Comparison of ENCODE assay signal across 10 mouse cellular contexts in genomic region chr11:90252366-90252765, GRCm38 (mm10). TPM values are rescaled to one million over a fixed set of nuclear protein-coding genes. Genes with fewer than 3 reads are reported as not detected.
A peak's percentile ranks its signal among the peaks of the same experiment; 100 is the strongest.
DNase-seq lines count a peak whose midpoint lies in the region; ATAC-seq and TF ChIP-seq lines count a peak whose summit lies in the region.
"Had no signal": no experiment of that assay in that cellular context is flagged by ENCODE, and none has a peak within 500 bp of the region (broad histone marks: within the 10 kb centered on the region; RNA-seq: fewer than 3 reads in every experiment).

No protein-coding gene starts in this region.

- no peak for TF ChIP-seq CTCF in left cerebral cortex, adult 2 months (IDR thresholded peaks at IDR 0.05)
- TF ChIP-seq CTCF in C2C12 (IDR thresholded peaks at IDR 0.05; ENCODE audit: control insufficient read depth, insufficient read depth, insufficient read length), result no peak

- H3K79me2 ChIP-seq in C2C12 (ENCODE audit: control insufficient read depth, insufficient read depth), result peaks cover 81% of the 10 kb centered on the region

- H3K4me1 ChIP-seq in embryonic facial prominence, embryonic 13.5 days, result peaks cover 53% of the 10 kb centered on the region
- H3K4me1 ChIP-seq in embryonic facial prominence, embryonic 10.5 days, result peaks cover 47% of the 10 kb centered on the region
- H3K4me1 ChIP-seq in intestine, embryonic 16.5 days (ENCODE audit: control insufficient read depth, insufficient read depth, low read length), result peaks cover 31% of the 10 kb centered on the region

- no peak overlapping the region for H3K4me3 ChIP-seq in embryonic facial prominence, embryonic 13.5 days
- no peak overlapping the region for H3K4me3 ChIP-seq in embryonic facial prominence, embryonic 10.5 days
- peak overlapping the region; percentile 17; the same call in 1 of the 2 replicates for H3K4me3 ChIP-seq in left cerebral cortex, adult 2 months
- peak overlapping the region; percentile 92 for H3K4me3 ChIP-seq in C2C12 (ENCODE audit: insufficient read depth, poor library complexity, severe bottlenecking)
- H3K4me3 ChIP-seq in intestine, embryonic 16.5 days (ENCODE audit: low read length), result peak overlapping the region; percentile 10; the same call in 1 of the 2 replicates

- no peak overlapping the region for H3K27ac ChIP-seq in embryonic facial prominence, embryonic 13.5 days
- H3K27ac ChIP-seq in embryonic facial prominence, embryonic 10.5 days (replicated peaks), result no peak overlapping the region
- H3K27ac ChIP-seq in left cerebral cortex, adult 2 months, result peak overlapping the region; percentile 28; the same call in 1 of the 2 replicates
- peak overlapping the region; percentile 68 for H3K27ac ChIP-seq in intestine, embryonic 16.5 days (ENCODE audit: low read length)
- H3K27ac ChIP-seq: liver, embryonic 14.5 days had no signal

- intact Hi-C loops in left cerebral cortex, adult 2 months (cut with DNase I), result loop anchor here (5.0 kb wide), 3 partner anchors 70 to 135 kb away; no protein-coding TSS in a partner anchor
- intact Hi-C loops in left cerebral cortex, postnatal 36 days (cut with DNase I), result loop anchor here (5.0 kb wide), 1 partner anchor 135 kb away; no protein-coding TSS in a partner anchor

- ATAC-seq in embryonic facial prominence, embryonic 13.5 days (ENCODE audit: insufficient number of reproducible peaks, insufficient read depth, low FRiP score, low TSS enrichment, low read depth), result no peak
- no peak for ATAC-seq in intestine, embryonic 16.5 days

- H3K9me3 ChIP-seq in embryonic facial prominence, embryonic 13.5 days, result no peaks in the 10 kb centered on the region
- H3K9me3 ChIP-seq in embryonic facial prominence, embryonic 10.5 days, result no peaks in the 10 kb centered on the region
- H3K9me3 ChIP-seq in intestine, embryonic 16.5 days (ENCODE audit: control insufficient read depth, low read length), result no peaks in the 10 kb centered on the region

- WGBS in embryonic facial prominence, embryonic 13.5 days, result 65% methylated on average over 8 of the region's 8 CpGs
- 84% methylated on average over 8 of the region's 8 CpGs for WGBS in embryonic facial prominence, embryonic 10.5 days
- 51% methylated on average over 8 of the region's 8 CpGs for WGBS in intestine, embryonic 16.5 days

- DNase-seq in embryonic facial prominence, embryonic 10.5 days (ENCODE audit: low spot score), result no peak
- no peak for DNase-seq in left cerebral cortex, adult 2 months (ENCODE audit: extremely low spot score in 1 of 2, low spot score in 2 of 2)
- DNase-seq in left cerebral cortex, postnatal 36 days (ENCODE audit: low spot score in 2 of 2), result no peak
- DNase-seq in ovary, postnatal 10 days (ENCODE audit: low spot score), result no peak
- no peak for DNase-seq in Muller cell, postnatal 12 days (ENCODE audit: inconsistent ontology term)
- DNase-seq: cerebellum, adult 18-20 months had no signal

- peak overlapping the region; percentile 81 for H3K4me2 ChIP-seq in embryonic facial prominence, embryonic 13.5 days
- peak overlapping the region; percentile 42; the same call in 1 of the 2 replicates for H3K4me2 ChIP-seq in intestine, embryonic 16.5 days (ENCODE audit: low read depth, low read length)

- no peaks in the 10 kb centered on the region for H3K27me3 ChIP-seq in embryonic facial prominence, embryonic 13.5 days
- H3K27me3 ChIP-seq in embryonic facial prominence, embryonic 10.5 days (replicated peaks; ENCODE audit: low read depth, poor library complexity, severe bottlenecking), result no peaks in the 10 kb centered on the region
- no peaks in the 10 kb centered on the region for H3K27me3 ChIP-seq in C2C12 (ENCODE audit: control insufficient read depth, insufficient read depth, insufficient read length)
- no peaks in the 10 kb centered on the region for H3K27me3 ChIP-seq in intestine, embryonic 16.5 days (replicated peaks; ENCODE audit: control insufficient read depth, insufficient read depth, low read length)

- peak overlapping the region; percentile 60 for H3ac ChIP-seq in C2C12 (ENCODE audit: control insufficient read depth, insufficient read length, low read depth)

- H3K79me3 ChIP-seq in C2C12 (ENCODE audit: low read depth), result peaks cover 78% of the 10 kb centered on the region

- H3K9ac ChIP-seq in embryonic facial prominence, embryonic 13.5 days, result 0 out of 2 replicates have a peak overlapping the region, but pooled peaks have one; percentile 12
- H3K9ac ChIP-seq in intestine, embryonic 16.5 days (ENCODE audit: low read depth, low read length), result peak overlapping the region; percentile 25
- H3K9ac ChIP-seq: liver, embryonic 14.5 days had no signal

- H3K36me3 ChIP-seq in embryonic facial prominence, embryonic 13.5 days, result peaks cover 1% of the 10 kb centered on the region; the same call in 1 of the 2 replicates
- peaks cover 24% of the 10 kb centered on the region for H3K36me3 ChIP-seq in embryonic facial prominence, embryonic 10.5 days (replicated peaks)
- peaks cover 39% of the 10 kb centered on the region for H3K36me3 ChIP-seq in C2C12 (ENCODE audit: control insufficient read depth, insufficient read depth)
- H3K36me3 ChIP-seq in intestine, embryonic 16.5 days (ENCODE audit: control insufficient read depth, insufficient read depth, low read length), result no peaks in the 10 kb centered on the region; the same call in 1 of the 2 replicates

TF ChIP-seq in C2C12, 6 proteins besides CTCF, POLR2A, EP300 and RAD21:
- TF ChIP-seq CEBPB (IDR thresholded peaks at IDR 0.05; ENCODE audit: low read depth) (no peak), MYOD1 (IDR thresholded peaks at IDR 0.05; ENCODE audit: control insufficient read depth, insufficient read length, low read depth) (no peak), USF1 (IDR thresholded peaks at IDR 0.05; ENCODE audit: low read depth) (no peak), MYOG (IDR thresholded peaks at IDR 0.05; ENCODE audit: control insufficient read depth, extremely low read depth, insufficient read length) (no peak), MAX (IDR thresholded peaks at IDR 0.05) (no peak), FOSL1 (IDR thresholded peaks at IDR 0.05; ENCODE audit: insufficient read depth, low read length, poor library complexity, severe bottlenecking) (no peak)

RNA-seq across cellular contexts. Expression of gene Mmd, which starts 3.1 kb away (rescaled TPM):
- polyA plus RNA-seq in embryonic facial prominence, embryonic 13.5 days (2015; fragmentation: Nextera tagmentation; extraction: Ambion mirVana), result 47.5 and 49.1 TPM in 2 replicates
- polyA plus RNA-seq in embryonic facial prominence, embryonic 10.5 days (2016; fragmentation: Nextera tagmentation; extraction: Ambion mirVana), result 44.6 and 45.1 TPM in 2 replicates
- total RNA-seq in left cerebral cortex, adult 2 months (2021), result 100 to 1,000 TPM; 222 to 227 TPM
- 100 to 1,000 TPM; 215 to 239 TPM for total RNA-seq in left cerebral cortex, postnatal 36 days (2021)
- 257 TPM for polyA plus RNA-seq in C2C12 (2012; fragmentation: generic; extraction: Trizol)
- polyA plus RNA-seq in intestine, embryonic 16.5 days (2015; fragmentation: Nextera tagmentation; extraction: Ambion mirVana), result 47.7 and 49.4 TPM in 2 replicates

Comparison
In these comparisons a context has a peak if more than half of its experiments do, and no peak if none do; other contexts are left out.
1. H3K27ac ChIP-seq: peak in left cerebral cortex, adult 2 months (single experiment) and intestine, embryonic 16.5 days (single experiment); none in embryonic facial prominence, embryonic 13.5 days (single experiment) and embryonic facial prominence, embryonic 10.5 days (single experiment).
2. H3K4me3 ChIP-seq: peak in left cerebral cortex, adult 2 months (single experiment), C2C12 (single experiment) and intestine, embryonic 16.5 days (single experiment); none in embryonic facial prominence, embryonic 13.5 days (single experiment) and embryonic facial prominence, embryonic 10.5 days (single experiment).